Mouse (Mus musculus): ENCODE results near the gene Nat14. TPM values are rescaled to one million over a fixed set of nuclear protein-coding genes. Genes with fewer than 3 reads are reported as not detected.
"Not testable (repeated sequence)": the region's sequence is repeated elsewhere in the genome, so short reads cannot be mapped to it uniquely, and the experiment has no call there.

Gene Nat14
- 35.2 and 39.3 TPM in 2 replicates for polyA plus RNA-seq (2015; fragmentation: Nextera tagmentation; extraction: Ambion mirVana)

- WGBS = 19% methylated on average over 8 of the region's 8 CpGs
- H3K9me3 ChIP-seq = no peaks in the 10 kb centered on the region
- peak within 1 kb of the TSS; percentile 96 for H3K27ac ChIP-seq (replicated peaks)
- H3K4me1 ChIP-seq = peaks cover 55% of the 10 kb centered on the region
- peak within 1 kb of the TSS; percentile 88 for H3K4me2 ChIP-seq (replicated peaks)
- no peaks in the 10 kb centered on the region for H3K27me3 ChIP-seq
- 0 out of 2 replicates have a peak, but pooled peaks have one; percentile 0 for ATAC-seq (replicated peaks)
- peaks cover 23% of the 10 kb centered on the region for H3K36me3 ChIP-seq
- peak within 1 kb of the TSS; percentile 57 for H3K9ac ChIP-seq (replicated peaks)
- H3K4me3 ChIP-seq = peak within 1 kb of the TSS; percentile 46
These were observed at the start of gene Nat14 for GRCm38 (mm10) chr7:4921824-4922482. TSS of gene Nat14 (plus strand) at chr7:4922028.

DNA sequence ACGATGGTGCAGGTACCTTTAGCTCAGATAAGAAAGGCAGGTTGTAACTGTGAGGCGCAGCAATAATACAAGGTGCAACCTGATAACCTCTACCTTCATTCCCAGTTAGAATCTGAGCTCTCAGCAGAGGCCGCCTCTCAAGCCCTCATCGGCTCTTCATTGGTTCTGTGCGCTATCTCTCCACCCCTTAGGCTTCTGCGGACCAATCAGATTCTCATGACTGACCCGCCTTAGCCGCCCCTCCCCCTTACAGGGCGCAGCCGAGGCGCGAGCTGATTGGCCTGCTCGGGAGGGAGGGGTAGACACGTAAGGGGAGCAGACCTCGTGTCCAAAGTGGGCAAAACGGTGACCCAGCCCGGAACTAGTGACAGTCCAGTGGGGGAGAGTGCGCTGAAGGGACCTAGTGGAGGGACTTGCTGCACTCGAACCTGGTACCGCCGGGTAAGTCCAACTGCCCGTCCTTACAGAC, 45.0 kb upstream of the Nat14 start, which contains the start of gene Isoc2a:
TSS of gene Isoc2a (plus strand) at position 401 of the 469 bp plus-strand sequence.
- Histone ChIP-seq H3K9me3 (no peaks in the 10 kb centered on the region), H3K4me2 (replicated peaks) (peak within 1 kb of the TSS; percentile 87), H3K27ac (replicated peaks) (peak within 1 kb of the TSS; percentile 55), H3K9ac (replicated peaks) (peak within 1 kb of the TSS; percentile 47), H3K4me3 (peak within 1 kb of the TSS; percentile 57), H3K27me3 (no peaks in the 10 kb centered on the region), H3K4me1 (peaks cover 15% of the 10 kb centered on the region), H3K36me3 (no peaks in the 10 kb centered on the region)
- WGBS = under 1% methylated on average over 22 of the region's 22 CpGs
- peak; percentile 100 for ATAC-seq (replicated peaks)

- Histone ChIP-seq H3K9me3 (no peaks in the 10 kb centered on the region), H3K4me1 (peaks cover 15% of the 10 kb centered on the region), H3K9ac (replicated peaks) (peak overlapping the region; percentile 47), H3K4me2 (replicated peaks) (peak overlapping the region; percentile 87), H3K4me3 (peak overlapping the region; percentile 57), H3K27ac (replicated peaks) (no peak overlapping the region), H3K36me3 (no peaks in the 10 kb centered on the region), H3K27me3 (no peaks in the 10 kb centered on the region)
- 6% methylated on average over 11 of the region's 11 CpGs for WGBS
- peak; percentile 46 for ATAC-seq (replicated peaks)
These were observed 44.6 kb upstream of the Nat14 start for GRCm38 (mm10) chr7:4877226-4877625.

- Histone ChIP-seq H3K9ac (replicated peaks) (no peak overlapping the region), H3K4me2 (replicated peaks) (no peak overlapping the region), H3K4me1 (peaks cover 15% of the 10 kb centered on the region), H3K9me3 (no peaks in the 10 kb centered on the region), H3K4me3 (no peak overlapping the region), H3K27me3 (no peaks in the 10 kb centered on the region), H3K27ac (replicated peaks) (no peak overlapping the region), H3K36me3 (no peaks in the 10 kb centered on the region)
- no peak for ATAC-seq (replicated peaks)
These were observed 43.6 kb upstream of the Nat14 start for GRCm38 (mm10) chr7:4878186-4878585.

DNA sequence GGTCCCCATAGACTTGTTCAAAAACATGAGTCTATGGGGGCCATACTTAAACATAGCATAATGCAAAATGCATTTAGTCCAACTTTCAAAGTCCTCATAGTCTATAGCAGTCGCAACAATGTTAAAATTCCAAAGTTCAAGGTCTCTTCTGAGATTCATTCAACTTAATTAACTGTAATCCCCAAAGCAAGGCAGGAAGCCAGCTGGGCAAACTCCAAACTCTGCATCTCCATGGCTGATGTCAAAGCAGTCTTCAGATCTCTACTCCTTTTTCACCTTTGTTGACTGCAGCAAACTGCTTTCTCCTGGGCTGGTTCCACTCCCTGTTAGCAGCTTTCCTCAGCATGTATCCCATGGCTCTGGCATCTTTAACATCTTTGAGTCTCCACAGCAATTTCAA, 42.8 kb upstream of the Nat14 start:
- ATAC-seq (replicated peaks); H3K27me3 ChIP-seq; H3K9ac ChIP-seq (replicated peaks); H3K4me3 ChIP-seq; H3K4me2 ChIP-seq (replicated peaks); H3K9me3 ChIP-seq; H3K27ac ChIP-seq (replicated peaks); H3K36me3 ChIP-seq: not testable (repeated sequence)
- peaks cover 15% of the 10 kb centered on the region for H3K4me1 ChIP-seq
- 74% methylated on average over 1 of the region's 1 CpGs for WGBS

GRCm38 (mm10) chr7:4886680-4887079, 35.1 kb upstream of the Nat14 start:
- H3K27ac ChIP-seq (replicated peaks) = no peak overlapping the region

GRCm38 (mm10) chr7:4895186-4895585, 26.6 kb upstream of the Nat14 start:
- no peaks in the 10 kb centered on the region for H3K9me3 ChIP-seq
- H3K4me2 ChIP-seq (replicated peaks) = no peak overlapping the region
- H3K36me3 ChIP-seq = no peaks in the 10 kb centered on the region
- peaks cover 7% of the 10 kb centered on the region for H3K4me1 ChIP-seq
- no peak overlapping the region for H3K27ac ChIP-seq (replicated peaks)
- H3K4me3 ChIP-seq = no peak overlapping the region
- H3K9ac ChIP-seq (replicated peaks) = no peak overlapping the region
- WGBS = 67% methylated on average over 11 of the region's 11 CpGs
- no peak for ATAC-seq (replicated peaks)
- no peaks in the 10 kb centered on the region for H3K27me3 ChIP-seq

More at GRCm38 (mm10) chr7:4886680-4887079, 35.1 kb upstream of the Nat14 start:
- ATAC-seq (replicated peaks) = no peak
- Histone ChIP-seq H3K4me2 (replicated peaks) (no peak overlapping the region), H3K4me1 (no peaks in the 10 kb centered on the region), H3K9ac (replicated peaks) (no peak overlapping the region), H3K27me3 (no peaks in the 10 kb centered on the region), H3K36me3 (no peaks in the 10 kb centered on the region), H3K4me3 (no peak overlapping the region), H3K9me3 (no peaks in the 10 kb centered on the region)
- WGBS = 67% methylated on average over 4 of the region's 4 CpGs

DNA sequence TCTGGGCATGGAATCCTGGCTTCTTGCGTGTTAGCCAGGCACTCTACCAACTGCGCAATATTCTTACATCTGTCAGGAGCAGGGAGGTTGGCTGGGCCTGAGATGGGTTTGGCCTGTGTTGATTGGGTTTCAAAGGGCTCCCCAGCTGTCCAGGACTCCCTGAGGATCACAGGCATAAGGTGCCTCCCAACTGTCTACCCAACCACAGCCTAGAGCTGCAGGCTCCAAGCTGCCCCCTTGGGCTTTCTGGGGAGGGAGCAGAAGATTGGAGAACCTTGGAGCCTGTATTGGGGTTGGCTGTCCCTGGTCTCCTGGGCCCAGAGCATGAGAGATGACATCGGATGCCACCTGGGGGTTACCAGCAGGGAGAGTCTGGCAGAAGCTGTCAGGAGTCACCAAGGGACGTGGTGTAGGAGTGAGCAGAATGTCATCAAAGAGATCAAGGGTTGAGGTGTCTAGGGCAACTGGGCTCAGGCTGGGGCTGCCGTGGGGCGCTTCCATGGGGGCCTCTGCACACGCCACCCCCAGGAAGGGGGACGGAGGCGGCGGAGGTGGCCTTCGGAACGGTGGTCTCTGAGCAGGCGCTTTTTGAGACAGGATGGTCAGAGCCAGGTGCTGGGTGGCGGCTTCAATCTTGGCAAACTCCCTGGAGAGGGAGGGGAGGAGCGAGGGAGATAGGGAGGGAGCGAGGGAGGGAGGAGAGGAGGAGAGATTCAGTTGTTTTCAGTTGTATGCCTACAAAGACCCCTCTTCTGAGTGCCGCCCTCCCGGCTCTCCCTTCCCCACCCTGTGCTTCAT, 22.8 kb upstream of the Nat14 start:
- peak; percentile 51 for ATAC-seq (replicated peaks)

DNA sequence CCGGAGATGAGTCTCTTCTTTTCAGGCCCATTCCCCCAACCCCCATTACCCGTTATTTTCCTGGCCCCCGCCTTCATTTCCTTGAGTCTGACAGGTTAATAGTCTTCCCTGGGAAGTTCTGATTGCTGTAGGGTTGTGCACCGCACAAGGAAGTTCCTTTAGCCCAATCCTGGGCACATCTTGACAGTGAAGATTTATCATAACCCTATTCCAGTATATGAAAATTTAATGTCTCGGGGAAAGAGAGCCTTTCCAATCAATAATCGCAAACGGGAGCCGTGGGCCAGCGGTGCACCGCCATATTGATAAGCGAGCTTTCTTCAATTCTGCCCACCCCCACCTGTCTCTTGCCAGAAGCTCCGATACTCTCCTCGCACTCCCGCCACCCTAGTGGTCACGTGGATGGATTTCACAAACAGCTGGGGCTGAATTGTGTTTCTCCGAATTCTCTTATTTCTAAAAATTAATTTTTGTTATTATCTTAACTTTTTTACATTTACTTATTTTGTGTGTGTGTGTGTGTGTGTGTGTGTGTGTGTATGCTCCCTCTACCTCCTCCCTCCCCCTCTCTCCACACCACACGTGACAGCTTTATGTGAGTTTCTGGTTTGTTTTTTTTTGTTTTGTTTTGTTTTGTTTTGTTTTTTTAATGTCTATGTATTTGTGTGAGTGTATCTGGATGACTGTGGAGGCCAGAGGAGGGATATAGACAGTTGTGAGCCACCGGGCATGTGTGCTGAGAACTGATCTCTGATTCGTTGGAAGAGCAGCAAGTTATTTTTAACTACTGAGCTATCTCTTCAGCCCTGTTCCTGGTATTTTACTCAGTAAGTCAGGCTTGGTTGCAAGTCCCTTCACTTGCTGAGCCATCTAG, 21.9 kb upstream of the Nat14 start:
- WGBS = 6% methylated on average over 19 of the region's 19 CpGs

More for the DNA sequence above, 22.8 kb upstream of the Nat14 start:
- H3K4me3 ChIP-seq = peak overlapping the region; percentile 30
- 27% methylated on average over 18 of the region's 18 CpGs for WGBS
- H3K9ac ChIP-seq (replicated peaks) = peak overlapping the region; percentile 33
- H3K9me3 ChIP-seq = no peaks in the 10 kb centered on the region
- H3K27ac ChIP-seq (replicated peaks) = peak overlapping the region; percentile 38
- H3K4me1 ChIP-seq = peaks cover 9% of the 10 kb centered on the region
- no peaks in the 10 kb centered on the region for H3K36me3 ChIP-seq
- peak overlapping the region; percentile 48 for H3K4me2 ChIP-seq (replicated peaks)
- H3K27me3 ChIP-seq = no peaks in the 10 kb centered on the region

DNA sequence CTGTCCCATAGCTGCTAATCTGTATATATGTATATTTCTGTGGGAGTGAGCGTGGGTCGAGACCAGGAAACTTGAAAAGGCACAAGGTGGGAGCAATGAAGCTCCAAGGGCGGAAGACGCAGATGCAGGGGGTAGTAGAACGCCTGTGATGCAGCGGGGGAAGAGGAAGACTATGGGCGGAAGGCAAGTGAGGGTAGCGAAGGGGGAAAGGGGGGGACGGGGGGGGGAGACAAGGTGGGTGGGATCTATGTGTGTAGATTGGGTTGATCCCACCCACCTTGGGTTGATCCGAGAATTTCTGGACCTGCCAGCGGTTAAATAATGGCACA, 21.3 kb upstream of the Nat14 start:
- WGBS = 26% methylated on average over 10 of the region's 11 CpGs
- H3K36me3 ChIP-seq = no peaks in the 10 kb centered on the region

More for the DNA sequence above, 21.9 kb upstream of the Nat14 start:
- Histone ChIP-seq H3K4me2 (replicated peaks) (peak overlapping the region; percentile 48), H3K4me3 (peak overlapping the region; percentile 30), H3K36me3 (no peaks in the 10 kb centered on the region), H3K9ac (replicated peaks) (peak overlapping the region; percentile 33; the same call in 1 of the 2 replicates), H3K4me1 (peaks cover 9% of the 10 kb centered on the region), H3K9me3 (no peaks in the 10 kb centered on the region), H3K27ac (replicated peaks) (peak overlapping the region; percentile 38; the same call in 1 of the 2 replicates), H3K27me3 (no peaks in the 10 kb centered on the region)
- peak; percentile 43; the same call in 1 of the 2 replicates for ATAC-seq (replicated peaks)

DNA sequence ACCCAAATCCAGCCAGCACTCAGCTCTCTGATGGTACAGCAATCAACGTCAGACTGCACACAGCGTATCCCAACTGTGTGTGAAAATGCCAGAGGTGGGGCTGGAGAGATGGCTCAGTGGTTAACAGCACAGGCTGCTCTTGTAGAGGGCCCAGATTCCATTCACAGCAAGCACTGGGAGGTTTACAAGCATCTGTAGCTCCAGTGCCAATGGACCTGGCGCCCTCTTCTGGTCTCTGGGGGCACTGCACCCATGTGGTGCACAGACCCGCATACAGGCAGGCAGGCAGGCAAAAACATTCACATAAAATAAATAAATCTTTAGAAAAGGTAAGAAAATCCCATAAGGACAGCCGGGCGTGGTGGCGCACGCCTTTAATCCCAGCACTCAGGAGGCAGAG, 20.7 kb upstream of the Nat14 start:
- peaks cover 9% of the 10 kb centered on the region for H3K4me1 ChIP-seq
- no peak overlapping the region for H3K4me2 ChIP-seq (replicated peaks)
- H3K9ac ChIP-seq (replicated peaks) = no peak overlapping the region
- no peak for ATAC-seq (replicated peaks)
- no peak overlapping the region for H3K27ac ChIP-seq (replicated peaks)
- no peak overlapping the region for H3K4me3 ChIP-seq
- H3K27me3 ChIP-seq = no peaks in the 10 kb centered on the region
- H3K36me3 ChIP-seq = no peaks in the 10 kb centered on the region
- 44% methylated on average over 8 of the region's 8 CpGs for WGBS
- no peaks in the 10 kb centered on the region for H3K9me3 ChIP-seq

More for the DNA sequence above, 21.3 kb upstream of the Nat14 start:
- ATAC-seq (replicated peaks) = no peak
- no peaks in the 10 kb centered on the region for H3K9me3 ChIP-seq
- peaks cover 9% of the 10 kb centered on the region for H3K4me1 ChIP-seq
- H3K27ac ChIP-seq (replicated peaks) = no peak overlapping the region; the same call in 1 of the 2 replicates
- H3K9ac ChIP-seq (replicated peaks) = no peak overlapping the region
- H3K4me3 ChIP-seq = peak overlapping the region; percentile 15
- H3K4me2 ChIP-seq (replicated peaks) = peak overlapping the region; percentile 48
- H3K27me3 ChIP-seq = no peaks in the 10 kb centered on the region
